Mouse (Mus musculus): Measurements from ENCODE around the gene Tef. TPM values are rescaled to one million over a fixed set of nuclear protein-coding genes. Genes with fewer than 3 reads are reported as not detected.

Gene Tef
- polyA plus RNA-seq, 1 experiment from 2014 or later, result 16.8 TPM

DNA sequence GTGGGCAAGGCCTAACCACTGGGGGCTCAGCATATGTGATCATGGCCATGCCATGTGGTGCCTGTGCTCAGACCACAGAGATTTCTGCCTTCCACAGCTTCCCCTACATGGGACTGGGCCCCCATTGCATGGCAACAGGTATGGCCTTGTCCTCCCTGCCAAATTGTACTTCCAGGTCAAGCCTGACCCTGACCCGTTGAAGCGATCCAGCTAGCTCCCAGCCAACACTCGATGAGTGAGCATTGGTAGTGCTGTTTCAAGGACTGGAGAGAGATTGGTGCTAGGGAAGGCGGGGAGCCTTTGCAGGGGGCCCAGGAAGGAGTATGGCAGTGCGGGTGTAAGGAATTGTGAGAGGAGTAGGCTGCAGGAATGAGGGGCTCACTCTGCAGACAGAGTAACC, 35.8 kb upstream of the Tef start:
- WGBS, result 91% methylated on average over 5 of the region's 5 CpGs
- H3K9ac ChIP-seq, result no peak overlapping the region
- ATAC-seq (ENCODE audit: low FRiP score) (no peak), DNase-seq (ENCODE audit: low spot score) (no peak)
- H3K36me3 ChIP-seq (replicated peaks; ENCODE audit: control insufficient read depth, insufficient read depth), result peaks cover 37% of the 10 kb centered on the region
- no peaks in the 10 kb centered on the region for H3K4me1 ChIP-seq (replicated peaks; ENCODE audit: control insufficient read depth, insufficient read depth, low read length)
- H3K27ac ChIP-seq, result no peak overlapping the region
- no peaks in the 10 kb centered on the region for H3K9me3 ChIP-seq (ENCODE audit: control insufficient read depth, low read length)
- H3K27me3 ChIP-seq (ENCODE audit: control insufficient read depth, insufficient read depth, low read length), result no peaks in the 10 kb centered on the region
- no peak overlapping the region for H3K4me3 ChIP-seq (replicated peaks; ENCODE audit: low read length)
- no peak overlapping the region for H3K4me2 ChIP-seq (replicated peaks)

DNA sequence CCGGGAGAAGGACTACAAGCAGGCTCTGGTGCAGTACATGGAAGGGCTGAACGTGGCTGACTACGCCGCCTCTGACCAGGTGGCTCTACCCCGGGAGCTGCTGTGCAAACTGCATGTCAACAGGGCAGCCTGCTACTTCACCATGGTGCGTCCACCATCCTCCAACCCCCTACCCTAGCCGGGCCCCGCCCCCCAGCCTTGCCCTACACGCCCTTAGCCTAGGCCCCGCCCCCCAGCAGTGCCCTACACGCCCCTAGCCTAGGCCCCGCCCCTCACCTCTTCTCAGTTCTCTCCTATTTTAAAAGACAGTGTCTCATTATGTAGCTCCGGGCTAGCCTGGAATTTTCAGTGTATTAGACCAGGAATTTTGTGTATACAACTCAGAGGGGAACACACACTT, 33.2 kb upstream of the Tef start:
- no peaks in the 10 kb centered on the region for H3K4me1 ChIP-seq (replicated peaks; ENCODE audit: control insufficient read depth, insufficient read depth, low read length)
- no peak overlapping the region for H3K4me3 ChIP-seq (replicated peaks; ENCODE audit: low read length)
- H3K4me2 ChIP-seq (replicated peaks), result no peak overlapping the region
- H3K27me3 ChIP-seq (ENCODE audit: control insufficient read depth, insufficient read depth, low read length), result no peaks in the 10 kb centered on the region
- H3K27ac ChIP-seq, result no peak overlapping the region
- H3K9ac ChIP-seq, result no peak overlapping the region
- ATAC-seq (ENCODE audit: low FRiP score), result no peak
- H3K36me3 ChIP-seq (replicated peaks; ENCODE audit: control insufficient read depth, insufficient read depth), result peaks cover 59% of the 10 kb centered on the region
- no peak for DNase-seq (ENCODE audit: low spot score)
- H3K9me3 ChIP-seq (ENCODE audit: control insufficient read depth, low read length), result no peaks in the 10 kb centered on the region
- WGBS, result 58% methylated on average over 13 of the region's 13 CpGs

DNA sequence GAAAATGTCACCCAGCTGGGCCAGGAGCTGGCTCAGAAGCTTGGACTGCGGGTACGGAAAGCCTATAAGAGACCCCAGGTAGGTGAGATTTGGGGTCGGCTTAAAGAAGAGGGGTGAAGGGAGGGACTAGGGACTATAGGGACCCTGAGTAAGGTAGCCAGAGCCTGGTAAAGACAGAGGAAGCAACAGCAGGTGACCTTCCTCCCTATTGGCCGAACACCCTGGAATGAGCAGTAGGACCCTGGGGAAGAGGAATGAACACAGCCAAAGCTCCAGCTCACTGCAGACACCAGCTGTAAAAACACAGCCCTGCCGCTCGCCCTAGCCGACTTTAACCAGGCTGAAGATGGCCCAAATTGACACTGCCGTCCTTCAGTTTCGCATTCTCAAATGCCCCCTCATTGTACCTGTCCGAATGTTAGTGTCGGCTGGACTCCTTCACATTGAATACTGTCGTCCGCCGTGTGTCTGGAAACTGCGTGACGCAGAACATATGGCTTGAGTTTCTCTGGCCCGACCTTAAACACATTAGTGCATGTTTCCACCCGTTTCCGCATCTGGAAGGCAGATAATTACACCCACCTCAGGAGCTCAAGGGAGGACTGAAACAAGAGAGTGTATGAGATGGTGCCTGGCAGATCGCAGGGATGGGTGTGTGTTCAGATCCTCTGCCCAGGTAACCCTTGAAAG, 29.6 kb upstream of the Tef start:
- H3K9ac ChIP-seq, result no peak overlapping the region
- H3K4me1 ChIP-seq (replicated peaks; ENCODE audit: control insufficient read depth, insufficient read depth, low read length), result no peaks in the 10 kb centered on the region
- H3K4me3 ChIP-seq (replicated peaks; ENCODE audit: low read length), result no peak overlapping the region
- no peak overlapping the region for H3K27ac ChIP-seq
- ATAC-seq (ENCODE audit: low FRiP score) (no peak), DNase-seq (ENCODE audit: low spot score) (no peak)
- no peaks in the 10 kb centered on the region for H3K9me3 ChIP-seq (ENCODE audit: control insufficient read depth, low read length)
- peaks cover 94% of the 10 kb centered on the region for H3K36me3 ChIP-seq (replicated peaks; ENCODE audit: control insufficient read depth, insufficient read depth)
- no peak overlapping the region for H3K4me2 ChIP-seq (replicated peaks)
- H3K27me3 ChIP-seq (ENCODE audit: control insufficient read depth, insufficient read depth, low read length), result no peaks in the 10 kb centered on the region
- 88% methylated on average over 20 of the region's 20 CpGs for WGBS

DNA sequence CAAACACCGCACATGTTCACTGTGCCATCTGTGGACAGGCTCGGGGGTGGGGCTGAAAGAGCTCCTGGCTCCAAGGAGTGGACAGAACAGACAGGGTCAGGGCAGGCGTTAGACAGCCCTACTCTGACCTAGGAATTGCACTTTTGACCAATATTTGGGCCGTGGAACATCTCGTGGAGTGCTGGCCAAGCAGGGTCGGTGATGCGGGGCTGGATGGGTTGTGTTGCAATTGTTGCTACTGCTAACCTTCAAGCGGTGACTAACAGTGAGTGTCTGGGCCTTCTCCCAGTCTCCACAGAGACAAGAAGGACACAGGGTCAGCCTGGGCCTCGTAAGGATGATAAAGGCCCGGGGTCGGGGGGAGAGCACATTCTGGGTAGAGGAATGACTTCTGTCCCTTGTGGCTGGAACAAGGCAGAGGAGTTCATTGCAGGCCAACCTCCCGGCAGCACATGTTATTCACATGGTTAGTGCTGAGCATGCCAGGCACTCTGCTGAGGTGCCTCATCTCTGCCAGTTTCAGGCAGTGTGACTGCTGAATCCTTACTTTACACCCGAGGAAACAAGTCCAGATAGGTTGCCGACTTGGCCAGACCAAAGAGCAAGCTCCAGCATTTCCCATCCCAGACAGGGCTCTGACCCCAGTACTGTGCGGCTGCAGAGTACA, 27.6 kb upstream of the Tef start:
- Histone ChIP-seq H3K36me3 (replicated peaks; ENCODE audit: control insufficient read depth, insufficient read depth) (peaks cover 96% of the 10 kb centered on the region), H3K9me3 (ENCODE audit: control insufficient read depth, low read length) (no peaks in the 10 kb centered on the region), H3K27ac (no peak overlapping the region), H3K4me1 (replicated peaks; ENCODE audit: control insufficient read depth, insufficient read depth, low read length) (no peaks in the 10 kb centered on the region), H3K27me3 (ENCODE audit: control insufficient read depth, insufficient read depth, low read length) (no peaks in the 10 kb centered on the region), H3K4me3 (replicated peaks; ENCODE audit: low read length) (no peak overlapping the region), H3K4me2 (replicated peaks) (no peak overlapping the region), H3K9ac (no peak overlapping the region)
- 92% methylated on average over 15 of the region's 15 CpGs for WGBS
- ATAC-seq (ENCODE audit: low FRiP score), result no peak
- no peak for DNase-seq (ENCODE audit: low spot score)

DNA sequence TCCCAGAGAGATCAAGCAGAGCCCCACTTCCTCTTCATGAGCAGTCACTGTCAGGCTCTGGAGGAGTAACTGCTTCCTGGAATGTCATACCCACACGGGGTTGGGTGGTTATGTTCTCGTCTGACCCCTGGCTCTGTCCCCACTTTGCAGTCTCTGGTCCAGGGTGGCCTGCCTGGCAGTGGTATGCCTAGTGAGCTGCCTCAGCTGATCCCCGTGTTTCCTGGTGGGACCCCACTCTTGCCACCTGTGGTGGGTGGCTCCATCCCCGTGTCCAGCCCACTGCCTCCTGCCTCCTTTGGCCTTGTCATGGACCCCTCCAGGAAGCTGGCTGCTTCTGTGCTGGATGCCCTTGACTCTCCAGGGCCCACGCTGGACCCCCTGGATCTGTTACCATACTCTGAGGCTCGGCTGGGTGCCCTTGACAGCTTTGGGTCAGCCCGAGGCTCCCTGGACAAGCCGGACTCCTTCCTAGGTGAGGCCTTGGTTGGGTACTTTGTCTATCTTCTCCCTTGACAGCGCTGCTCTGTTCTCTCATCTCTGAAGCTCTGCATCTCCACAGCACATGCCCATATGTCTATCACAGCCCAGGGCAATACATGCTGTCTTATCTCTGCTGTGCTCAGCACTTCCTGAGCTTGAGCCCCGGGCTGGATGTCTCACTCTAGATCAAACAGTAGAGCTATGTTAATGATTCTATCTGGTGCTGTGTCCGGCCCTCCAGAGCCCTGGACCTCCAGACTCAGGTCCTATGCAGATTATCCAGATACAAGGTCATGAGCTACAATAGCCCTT, 25.4 kb upstream of the Tef start:
- Histone ChIP-seq H3K4me1 (replicated peaks; ENCODE audit: control insufficient read depth, insufficient read depth, low read length) (no peaks in the 10 kb centered on the region), H3K27ac (no peak overlapping the region), H3K4me2 (replicated peaks) (no peak overlapping the region), H3K36me3 (replicated peaks; ENCODE audit: control insufficient read depth, insufficient read depth) (peaks cover 100% of the 10 kb centered on the region), H3K27me3 (ENCODE audit: control insufficient read depth, insufficient read depth, low read length) (no peaks in the 10 kb centered on the region), H3K9ac (no peak overlapping the region), H3K4me3 (replicated peaks; ENCODE audit: low read length) (no peak overlapping the region), H3K9me3 (ENCODE audit: control insufficient read depth, low read length) (no peaks in the 10 kb centered on the region)
- ATAC-seq (ENCODE audit: low FRiP score), result no peak
- no peak for DNase-seq (ENCODE audit: low spot score)
- 91% methylated on average over 11 of the region's 11 CpGs for WGBS

DNA sequence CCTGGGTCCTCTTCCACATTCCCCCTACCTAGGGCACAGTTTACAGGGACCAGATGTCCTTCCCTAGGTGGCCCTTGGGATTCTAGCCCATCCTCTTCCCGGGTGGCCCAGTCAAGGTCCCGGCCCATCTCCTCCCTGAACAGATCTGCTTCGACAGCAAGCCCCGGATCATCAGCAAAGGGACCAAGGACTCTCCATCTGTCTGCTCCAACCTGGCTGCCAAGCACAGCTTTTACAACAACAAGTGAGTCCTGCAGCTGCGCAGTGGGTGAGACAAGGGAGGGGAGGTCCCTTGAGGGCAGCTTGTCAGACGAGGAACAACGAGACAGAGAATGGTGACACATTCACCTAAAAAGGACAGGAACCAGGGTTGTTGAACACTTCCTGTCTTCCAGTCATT, 20.4 kb upstream of the Tef start:
- 72% methylated on average over 7 of the region's 7 CpGs for WGBS
- no peak overlapping the region for H3K4me3 ChIP-seq (replicated peaks; ENCODE audit: low read length)
- no peaks in the 10 kb centered on the region for H3K9me3 ChIP-seq (ENCODE audit: control insufficient read depth, low read length)
- no peak for ATAC-seq (ENCODE audit: low FRiP score)
- no peak overlapping the region for H3K27ac ChIP-seq
- no peak overlapping the region for H3K4me2 ChIP-seq (replicated peaks)
- DNase-seq (ENCODE audit: low spot score), result no peak
- H3K36me3 ChIP-seq (replicated peaks; ENCODE audit: control insufficient read depth, insufficient read depth), result peaks cover 99% of the 10 kb centered on the region
- H3K4me1 ChIP-seq (replicated peaks; ENCODE audit: control insufficient read depth, insufficient read depth, low read length), result no peaks in the 10 kb centered on the region
- no peaks in the 10 kb centered on the region for H3K27me3 ChIP-seq (ENCODE audit: control insufficient read depth, insufficient read depth, low read length)
- H3K9ac ChIP-seq, result no peak overlapping the region

DNA sequence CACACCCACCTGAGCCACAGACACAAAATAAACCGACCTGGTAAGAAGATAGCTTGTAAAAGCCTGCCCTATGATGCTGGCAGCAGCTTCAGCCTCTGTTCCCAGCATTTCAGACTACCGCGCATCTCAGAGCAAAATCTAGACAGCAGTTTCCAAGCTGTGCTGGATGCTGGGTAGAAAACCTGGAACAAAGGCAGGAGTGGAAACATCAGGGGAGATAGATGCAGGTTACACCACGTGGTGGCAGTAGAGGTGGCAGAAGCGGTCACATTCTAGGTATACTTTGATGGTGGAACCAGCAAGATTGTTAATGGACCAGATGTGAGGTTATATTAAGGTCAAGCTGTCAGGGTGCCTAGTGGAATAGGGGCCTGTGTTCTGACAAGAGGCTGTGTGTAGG, 17.5 kb upstream of the Tef start:
- Histone ChIP-seq H3K4me1 (replicated peaks; ENCODE audit: control insufficient read depth, insufficient read depth, low read length) (no peaks in the 10 kb centered on the region), H3K9ac (no peak overlapping the region), H3K9me3 (ENCODE audit: control insufficient read depth, low read length) (no peaks in the 10 kb centered on the region), H3K36me3 (replicated peaks; ENCODE audit: control insufficient read depth, insufficient read depth) (peaks cover 98% of the 10 kb centered on the region), H3K4me2 (replicated peaks) (no peak overlapping the region), H3K27me3 (ENCODE audit: control insufficient read depth, insufficient read depth, low read length) (no peaks in the 10 kb centered on the region), H3K27ac (no peak overlapping the region), H3K4me3 (replicated peaks; ENCODE audit: low read length) (no peak overlapping the region)
- DNase-seq (ENCODE audit: low spot score) (peak; percentile 44), ATAC-seq (ENCODE audit: low FRiP score) (no peak)
- 70% methylated on average over 5 of the region's 5 CpGs for WGBS

DNA sequence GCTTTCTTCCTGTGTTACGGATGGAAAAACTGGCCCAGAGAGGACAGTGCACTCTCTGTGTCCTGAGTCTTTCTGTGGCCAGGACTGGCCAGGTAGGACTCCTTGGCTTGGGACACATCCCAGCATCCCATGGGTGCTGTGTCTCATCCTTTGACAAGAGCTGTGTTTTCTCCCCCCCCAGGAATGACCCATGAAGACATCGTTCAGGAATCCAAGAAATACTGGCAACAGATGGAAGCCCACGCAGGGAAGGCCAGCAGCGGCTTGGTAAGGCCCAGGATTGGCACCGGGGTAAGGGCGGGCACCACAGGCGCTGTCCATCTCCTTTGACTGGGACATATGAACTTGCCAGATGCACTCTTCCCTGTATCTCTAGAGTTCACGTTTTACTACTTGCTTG, 16.5 kb upstream of the Tef start:
- Histone ChIP-seq H3K27ac (no peak overlapping the region), H3K27me3 (ENCODE audit: control insufficient read depth, insufficient read depth, low read length) (no peaks in the 10 kb centered on the region), H3K9me3 (ENCODE audit: control insufficient read depth, low read length) (no peaks in the 10 kb centered on the region), H3K36me3 (replicated peaks; ENCODE audit: control insufficient read depth, insufficient read depth) (peaks cover 97% of the 10 kb centered on the region), H3K4me2 (replicated peaks) (no peak overlapping the region), H3K4me3 (replicated peaks; ENCODE audit: low read length) (no peak overlapping the region), H3K9ac (no peak overlapping the region), H3K4me1 (replicated peaks; ENCODE audit: control insufficient read depth, insufficient read depth, low read length) (no peaks in the 10 kb centered on the region)
- no peak for DNase-seq (ENCODE audit: low spot score)
- ATAC-seq (ENCODE audit: low FRiP score), result no peak
- WGBS, result 96% methylated on average over 8 of the region's 8 CpGs

DNA sequence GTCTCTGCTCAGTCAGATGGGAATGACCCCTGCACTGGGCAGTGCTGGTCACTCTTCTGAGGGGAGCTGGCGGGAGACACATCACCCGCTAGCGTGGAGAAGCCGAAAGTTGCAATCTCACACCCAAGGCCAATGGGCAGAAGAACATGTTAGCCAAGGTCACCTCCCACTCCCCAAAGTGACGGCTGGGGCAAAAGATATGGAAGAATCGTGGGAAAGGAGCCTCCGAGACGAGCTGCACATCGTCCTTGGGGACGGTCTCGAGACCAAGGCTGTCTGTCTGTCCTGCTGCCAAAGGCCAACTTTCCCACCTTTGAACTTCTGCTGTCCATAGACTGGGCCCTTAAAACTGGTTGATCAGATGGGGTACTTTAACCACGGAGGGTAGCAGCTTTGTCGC, 14.7 kb upstream of the Tef start:
- H3K4me3 ChIP-seq (replicated peaks; ENCODE audit: low read length), result no peak overlapping the region
- H3K27me3 ChIP-seq (ENCODE audit: control insufficient read depth, insufficient read depth, low read length), result no peaks in the 10 kb centered on the region
- 96% methylated on average over 13 of the region's 13 CpGs for WGBS
- no peak overlapping the region for H3K27ac ChIP-seq
- no peaks in the 10 kb centered on the region for H3K4me1 ChIP-seq (replicated peaks; ENCODE audit: control insufficient read depth, insufficient read depth, low read length)
- ATAC-seq (ENCODE audit: low FRiP score) (no peak), DNase-seq (ENCODE audit: low spot score) (no peak)
- H3K9me3 ChIP-seq (ENCODE audit: control insufficient read depth, low read length), result no peaks in the 10 kb centered on the region
- H3K36me3 ChIP-seq (replicated peaks; ENCODE audit: control insufficient read depth, insufficient read depth), result peaks cover 97% of the 10 kb centered on the region
- H3K9ac ChIP-seq, result no peak overlapping the region
- no peak overlapping the region for H3K4me2 ChIP-seq (replicated peaks)

Data from hindbrain, embryonic 14.5 days (tissue).